Mouse (Mus musculus): ENCODE results near the gene Slc2a10.

GRCm38 (mm10) chr2:165533789-165534188, 30.2 kb downstream of the Slc2a10 start:
- no peak for TF ChIP-seq MAFK (IDR thresholded peaks at IDR 0.05; ENCODE audit: insufficient read depth, low read depth, low read length)
- TF ChIP-seq ZNF384 (IDR thresholded peaks at IDR 0.05; ENCODE audit: low read depth, low read length), result no peak

Data from ES-E14 (cell line).